Mouse (Mus musculus) heart, embryonic 12.5 days (tissue): ENCODE results near the gene Frmd4a. TPM values are rescaled to one million over a fixed set of nuclear protein-coding genes. Genes with fewer than 3 reads are reported as not detected.

Source experiments
- ATAC-seq: fragments of 200-750 bp; cut with Nextera tagmentation; 2 replicates; pipeline ENCODE4 v1.8.0; 2017; ENCODE audit warnings: moderate TSS enrichment, moderate library complexity; ENCODE audit not compliant: insufficient number of reproducible peaks, low FRiP score
- H3K27ac ChIP-seq: fragments of 300-500 bp; sonication (generic); 2 replicates; pipeline ENCODE4 v1.5.1; 2016; ENCODE audit warnings: mild to moderate bottlenecking, moderate library complexity; ENCODE audit not compliant: poor library complexity, severe bottlenecking
- H3K27me3 ChIP-seq: fragments of 300-500 bp; sonication (generic); replicated peaks from 2 replicates; pipeline ENCODE4 v1.6.1; 2016; ENCODE audit warnings: mild to moderate bottlenecking, moderate library complexity
- H3K36me3 ChIP-seq: fragments of 300-500 bp; sonication (generic); 2 replicates; pipeline ENCODE4 v1.6.1; 2016; ENCODE audit warnings: mild to moderate bottlenecking, moderate library complexity
- H3K4me1 ChIP-seq: fragments of 300-500 bp; sonication (generic); replicated peaks from 2 replicates; pipeline ENCODE4 v1.6.1; 2016; ENCODE audit warnings: mild to moderate bottlenecking
- H3K4me2 ChIP-seq: fragments of 300-500 bp; sonication (generic); 2 replicates; pipeline ENCODE4 v1.6.1; 2016; ENCODE audit warnings: mild to moderate bottlenecking, moderate library complexity
- H3K4me3 ChIP-seq: fragments of 300-500 bp; sonication (generic); 2 replicates; pipeline ENCODE4 v1.5.1; 2016; ENCODE audit warnings: mild to moderate bottlenecking
- H3K9ac ChIP-seq: fragments of 300-500 bp; sonication (generic); 2 replicates; pipeline ENCODE4 v1.6.1; 2016; ENCODE audit warnings: mild to moderate bottlenecking, moderate library complexity
- H3K9me3 ChIP-seq: fragments of 300-500 bp; sonication (generic); replicated peaks from 2 replicates; pipeline ENCODE4 v1.6.1; 2016; ENCODE audit warnings: mild to moderate bottlenecking, moderate library complexity
- WGBS: fragments of 180-500 bp; shearing (Covaris S2); methylation state at CpG from one replicate; pipeline ENCODE4 v1.1.7; 2016; 5-methylcytosine and 5-hydroxymethylcytosine counted together
- polyA plus RNA-seq: library from polyadenylated mRNA; unstranded; fragments of >200 nt; fragmentation: Nextera tagmentation; extraction: Ambion mirVana; gene quantifications from 2 replicates; pipeline ENCODE4 v1.2.1, GENCODE M21; 2016

Gene Frmd4a
- polyA plus RNA-seq, 1 experiment from 2014 or later: 23.2 TPM

DNA sequence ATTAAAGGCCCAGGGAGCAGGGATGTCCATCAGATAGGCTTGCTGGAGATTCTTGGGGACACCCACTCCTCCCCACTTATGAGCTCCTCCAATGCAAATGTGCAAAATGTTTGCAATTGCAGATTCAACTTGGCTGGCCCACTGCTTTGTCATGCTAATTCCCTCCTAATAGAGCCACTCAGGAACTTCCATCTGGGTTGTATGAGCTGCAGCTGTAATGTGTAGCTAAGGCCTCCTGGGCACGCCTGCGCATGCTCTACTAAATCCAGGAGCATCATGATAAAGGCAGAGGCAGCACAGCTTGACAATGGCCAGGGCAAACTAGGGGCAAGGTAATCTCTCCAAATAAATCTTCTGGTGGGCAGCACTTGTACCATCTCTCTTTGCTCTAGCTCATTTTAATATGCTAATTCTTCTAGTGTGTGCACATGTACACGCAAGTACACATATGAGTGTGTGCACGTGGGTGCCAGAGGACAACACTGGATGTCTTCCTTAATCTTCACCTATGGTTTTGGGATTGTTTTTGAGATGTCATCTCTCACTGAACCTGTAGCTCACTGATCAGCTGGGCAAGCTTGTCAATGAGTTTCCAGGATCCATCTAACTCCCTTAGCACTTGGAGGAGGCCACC lies 403.3 kb downstream of the Frmd4a start:
- no peak overlapping the region for H3K4me3 ChIP-seq
- H3K9ac ChIP-seq: no peak overlapping the region
- no peaks in the 10 kb centered on the region for H3K36me3 ChIP-seq
- no peak for ATAC-seq
- peaks cover 10% of the 10 kb centered on the region for H3K4me1 ChIP-seq
- WGBS: 83% methylated on average over 4 of the region's 4 CpGs
- H3K4me2 ChIP-seq: no peak overlapping the region
- no peaks in the 10 kb centered on the region for H3K9me3 ChIP-seq
- no peak overlapping the region for H3K27ac ChIP-seq
- H3K27me3 ChIP-seq: no peaks in the 10 kb centered on the region

DNA sequence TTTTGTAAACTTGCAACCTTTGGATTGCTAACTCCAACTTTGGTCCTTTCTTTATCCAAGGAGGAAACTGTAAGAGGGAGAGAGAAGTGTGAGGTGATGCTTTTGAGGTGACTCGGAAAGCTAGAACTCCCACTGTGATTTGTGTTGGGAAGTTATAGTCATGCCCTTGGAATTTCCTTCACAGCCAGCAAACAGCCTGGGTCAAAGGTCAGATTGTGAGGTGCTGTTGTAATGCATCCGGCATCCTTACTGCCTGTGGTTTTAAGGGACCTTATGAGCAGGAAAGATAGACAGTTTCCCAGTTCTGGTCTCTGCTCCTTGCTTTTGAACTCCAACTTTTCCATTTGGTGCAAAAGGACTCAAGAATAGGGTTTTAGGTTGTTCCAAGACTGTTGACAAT lies 404.2 kb downstream of the Frmd4a start:
- Histone ChIP-seq H3K4me3 (no peak overlapping the region), H3K9ac (no peak overlapping the region), H3K4me1 (peaks cover 9% of the 10 kb centered on the region; the same call in 1 of the 2 replicates), H3K9me3 (no peaks in the 10 kb centered on the region), H3K27me3 (no peaks in the 10 kb centered on the region), H3K36me3 (no peaks in the 10 kb centered on the region), H3K27ac (no peak overlapping the region), H3K4me2 (no peak overlapping the region)
- ATAC-seq: peak; percentile 63
- WGBS: 23% methylated on average over 2 of the region's 2 CpGs

DNA sequence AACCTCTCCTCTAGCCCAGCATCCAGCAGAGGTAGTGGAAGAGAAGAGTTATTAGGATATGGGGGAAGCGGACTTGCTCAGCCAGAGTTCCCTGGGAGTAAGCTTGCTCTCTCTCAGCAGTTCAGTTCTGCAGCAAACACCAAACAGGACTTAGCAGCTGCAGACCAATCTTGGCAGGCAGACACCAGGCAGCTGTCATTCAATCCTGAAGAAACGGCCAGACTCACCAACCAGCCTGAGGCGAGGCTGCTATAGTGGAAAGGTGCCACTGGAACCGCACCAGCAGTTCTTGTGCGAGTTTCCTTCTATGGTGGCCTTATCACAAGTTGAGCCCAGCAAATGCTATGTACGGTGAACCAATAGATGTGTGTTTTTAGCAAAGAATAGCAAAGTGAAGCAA lies 406.4 kb downstream of the Frmd4a start:
- Histone ChIP-seq H3K4me1 (peaks cover 14% of the 10 kb centered on the region), H3K4me3 (no peak overlapping the region), H3K9ac (no peak overlapping the region), H3K9me3 (no peaks in the 10 kb centered on the region), H3K27ac (no peak overlapping the region), H3K36me3 (no peaks in the 10 kb centered on the region), H3K27me3 (no peaks in the 10 kb centered on the region), H3K4me2 (no peak overlapping the region)
- ATAC-seq: no peak
- WGBS: 68% methylated on average over 6 of the region's 6 CpGs

DNA sequence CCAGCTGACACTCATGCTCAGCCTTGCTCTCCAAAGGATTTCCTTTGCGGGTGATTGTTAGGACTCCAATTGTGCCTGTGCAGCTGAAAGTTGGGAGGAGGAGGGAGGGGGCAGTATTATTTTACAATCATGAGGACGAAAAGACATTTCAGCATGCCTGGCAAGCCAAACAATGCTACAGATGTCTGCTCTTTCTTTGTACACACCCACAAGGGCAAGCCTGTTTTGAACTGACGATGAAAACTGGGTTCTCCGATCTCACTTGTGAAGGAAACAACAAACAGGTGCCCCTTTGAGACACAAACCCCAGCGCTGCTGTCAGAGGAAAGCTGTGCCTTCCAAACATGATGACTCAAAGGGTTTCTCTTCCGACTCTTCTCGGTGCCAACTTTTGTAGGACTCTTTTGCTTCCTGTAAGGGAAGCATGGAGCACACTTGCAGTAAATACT lies 410.9 kb downstream of the Frmd4a start:
- H3K4me1 ChIP-seq: peaks cover 33% of the 10 kb centered on the region
- no peak overlapping the region for H3K9ac ChIP-seq
- H3K27me3 ChIP-seq: no peaks in the 10 kb centered on the region
- no peak overlapping the region for H3K4me3 ChIP-seq
- no peak for ATAC-seq
- no peak overlapping the region for H3K27ac ChIP-seq
- no peak overlapping the region for H3K4me2 ChIP-seq
- WGBS: 56% methylated on average over 7 of the region's 7 CpGs
- H3K36me3 ChIP-seq: no peaks in the 10 kb centered on the region
- no peaks in the 10 kb centered on the region for H3K9me3 ChIP-seq

DNA sequence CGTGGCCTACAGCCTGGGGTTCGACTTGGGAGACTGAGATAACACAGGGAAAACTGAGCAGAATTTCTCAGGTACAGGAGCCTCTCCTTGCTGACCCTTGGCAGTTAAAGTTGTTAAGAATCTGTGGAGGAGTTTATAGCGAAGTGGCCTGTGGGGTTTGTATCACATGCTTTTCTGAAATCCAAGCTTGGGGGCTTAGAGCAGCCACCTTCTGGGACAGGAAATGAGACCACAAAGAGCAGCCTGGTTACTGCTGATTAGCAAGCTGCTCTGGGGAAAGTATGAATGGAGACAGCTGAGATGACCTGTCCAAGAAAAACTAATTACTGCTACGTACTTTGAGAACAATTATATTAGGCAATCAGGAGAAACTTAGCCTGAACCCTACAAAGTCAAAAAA lies 415.6 kb downstream of the Frmd4a start:
- Histone ChIP-seq H3K9me3 (no peaks in the 10 kb centered on the region), H3K9ac (no peak overlapping the region), H3K36me3 (no peaks in the 10 kb centered on the region; the same call in 1 of the 2 replicates), H3K27ac (peak overlapping the region; percentile 49), H3K4me1 (peaks cover 52% of the 10 kb centered on the region), H3K4me3 (no peak overlapping the region), H3K4me2 (no peak overlapping the region), H3K27me3 (no peaks in the 10 kb centered on the region)
- 29% methylated on average over 4 of the region's 4 CpGs for WGBS
- 0 out of 2 replicates have a peak, but pooled peaks have one; percentile 60 for ATAC-seq

DNA sequence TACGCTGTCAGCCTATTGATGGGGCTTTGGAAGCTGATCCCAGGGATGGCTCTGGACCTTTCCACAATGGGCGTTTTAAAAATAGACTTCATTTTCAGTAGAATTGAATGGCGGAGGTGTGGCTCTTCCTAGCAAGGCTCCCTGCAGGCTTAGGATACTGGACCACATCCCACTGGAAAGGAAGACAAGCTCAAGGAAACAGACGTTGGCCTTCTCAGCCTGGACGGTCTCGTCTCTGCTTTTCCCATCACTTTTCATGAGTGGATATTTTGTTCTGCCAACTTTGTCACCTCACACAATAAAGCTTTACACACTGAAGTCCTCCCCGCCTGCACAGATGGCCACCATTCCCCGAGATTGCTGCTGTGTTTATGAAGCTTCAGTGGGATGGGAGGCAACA lies 417.5 kb downstream of the Frmd4a start:
- no peaks in the 10 kb centered on the region for H3K27me3 ChIP-seq
- no peaks in the 10 kb centered on the region; the same call in 1 of the 2 replicates for H3K36me3 ChIP-seq
- H3K4me1 ChIP-seq: peaks cover 58% of the 10 kb centered on the region
- no peak overlapping the region for H3K4me3 ChIP-seq
- no peak overlapping the region for H3K9ac ChIP-seq
- no peaks in the 10 kb centered on the region for H3K9me3 ChIP-seq
- 70% methylated on average over 8 of the region's 8 CpGs for WGBS
- H3K27ac ChIP-seq: no peak overlapping the region
- ATAC-seq: no peak
- no peak overlapping the region for H3K4me2 ChIP-seq

DNA sequence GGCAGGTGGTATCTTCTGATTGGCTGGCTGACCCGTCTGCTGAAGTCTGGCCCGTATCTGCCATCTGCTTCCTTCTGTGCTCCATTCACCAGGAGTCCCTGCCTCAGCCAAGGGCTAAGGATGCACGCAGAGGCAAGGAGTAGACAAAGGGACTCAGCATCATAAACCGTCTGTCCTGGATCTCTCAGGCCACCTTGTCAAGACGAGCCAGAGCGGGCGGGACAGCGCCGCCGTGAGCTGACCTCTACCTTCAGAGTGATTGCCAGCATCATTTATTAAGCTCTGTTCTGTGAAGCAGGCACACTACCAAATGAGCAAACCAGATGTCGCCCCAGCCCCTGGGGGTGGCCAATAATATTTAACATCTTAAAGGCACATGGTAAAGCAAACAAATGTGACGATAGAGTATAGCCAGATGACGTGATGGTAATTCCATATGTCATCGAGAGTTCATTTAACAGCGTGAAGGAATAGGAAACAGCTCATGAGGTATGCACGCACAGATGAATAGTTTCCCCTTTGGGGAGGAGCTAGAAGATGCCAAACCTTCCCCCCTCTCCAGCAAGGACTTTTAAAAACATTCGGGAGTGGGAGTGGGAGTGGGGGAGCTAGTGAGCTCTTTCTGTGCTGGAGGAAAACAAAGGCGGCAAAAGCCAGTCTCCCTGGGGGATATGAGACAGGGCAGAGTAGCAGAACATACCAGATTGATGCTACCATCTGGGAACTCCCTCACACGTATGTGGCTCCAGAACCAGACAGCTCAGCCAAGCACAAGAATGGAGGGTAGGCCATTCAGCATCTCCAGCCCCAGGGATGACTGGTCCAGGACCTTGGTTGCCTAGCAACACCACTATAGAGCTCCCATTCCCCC lies 419.1 kb downstream of the Frmd4a start:
- WGBS: 68% methylated on average over 19 of the region's 19 CpGs
- Histone ChIP-seq H3K4me1 (peaks cover 66% of the 10 kb centered on the region), H3K9me3 (no peaks in the 10 kb centered on the region), H3K4me3 (no peak overlapping the region), H3K9ac (no peak overlapping the region), H3K36me3 (no peaks in the 10 kb centered on the region; the same call in 1 of the 2 replicates), H3K27me3 (no peaks in the 10 kb centered on the region), H3K27ac (no peak overlapping the region), H3K4me2 (no peak overlapping the region)
- ATAC-seq: no peak

DNA sequence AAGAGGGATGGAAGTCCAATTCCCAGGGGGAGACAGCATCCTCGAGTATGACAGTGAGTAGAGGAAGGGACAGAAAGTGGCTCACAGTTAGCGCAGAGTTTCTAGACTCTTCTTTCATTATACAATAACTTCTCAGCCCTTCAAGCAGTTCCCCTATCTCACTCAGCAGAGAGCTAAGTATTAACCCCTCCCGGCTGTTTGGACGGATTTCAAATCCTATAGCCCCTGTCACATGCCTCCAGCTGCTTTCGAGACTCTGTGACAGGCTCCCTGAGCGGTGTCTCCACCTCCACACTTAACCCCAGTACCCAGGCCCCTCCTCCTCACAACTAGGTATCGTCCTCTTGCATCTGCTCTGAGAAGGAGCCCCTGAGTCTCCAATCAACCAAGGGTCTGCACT lies 421.2 kb downstream of the Frmd4a start:
- no peaks in the 10 kb centered on the region; the same call in 1 of the 2 replicates for H3K36me3 ChIP-seq
- H3K9me3 ChIP-seq: no peaks in the 10 kb centered on the region
- peaks cover 48% of the 10 kb centered on the region for H3K4me1 ChIP-seq
- no peak overlapping the region for H3K9ac ChIP-seq
- 43% methylated on average over 7 of the region's 7 CpGs for WGBS
- H3K27ac ChIP-seq: no peak overlapping the region
- no peak overlapping the region for H3K4me2 ChIP-seq
- H3K4me3 ChIP-seq: no peak overlapping the region
- ATAC-seq: no peak
- H3K27me3 ChIP-seq: no peaks in the 10 kb centered on the region

DNA sequence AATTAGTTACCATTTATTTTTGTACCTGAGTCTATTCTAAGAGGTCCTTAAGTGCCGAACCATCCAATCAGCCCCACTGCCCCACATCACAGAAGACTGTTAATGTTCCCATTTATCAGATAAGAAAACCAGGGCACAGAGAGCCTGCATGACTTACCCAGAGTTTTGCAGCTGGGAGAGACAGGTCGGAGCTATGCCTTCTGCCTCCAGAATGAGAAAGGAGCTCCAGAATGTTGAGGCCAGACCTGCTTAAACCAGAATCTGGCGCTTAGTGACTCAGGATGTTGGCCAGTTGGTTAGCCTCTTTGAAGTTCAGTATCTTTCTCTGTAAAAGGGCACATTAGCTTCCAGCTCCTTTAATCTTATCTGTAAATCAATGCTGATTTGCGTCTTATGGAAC lies 422.4 kb downstream of the Frmd4a start:
- no peak overlapping the region for H3K27ac ChIP-seq
- H3K4me1 ChIP-seq: peaks cover 42% of the 10 kb centered on the region
- no peaks in the 10 kb centered on the region for H3K9me3 ChIP-seq
- 64% methylated on average over 4 of the region's 4 CpGs for WGBS
- H3K4me3 ChIP-seq: no peak overlapping the region
- no peaks in the 10 kb centered on the region; the same call in 1 of the 2 replicates for H3K36me3 ChIP-seq
- H3K4me2 ChIP-seq: no peak overlapping the region
- H3K27me3 ChIP-seq: no peaks in the 10 kb centered on the region
- no peak for ATAC-seq
- no peak overlapping the region for H3K9ac ChIP-seq

DNA sequence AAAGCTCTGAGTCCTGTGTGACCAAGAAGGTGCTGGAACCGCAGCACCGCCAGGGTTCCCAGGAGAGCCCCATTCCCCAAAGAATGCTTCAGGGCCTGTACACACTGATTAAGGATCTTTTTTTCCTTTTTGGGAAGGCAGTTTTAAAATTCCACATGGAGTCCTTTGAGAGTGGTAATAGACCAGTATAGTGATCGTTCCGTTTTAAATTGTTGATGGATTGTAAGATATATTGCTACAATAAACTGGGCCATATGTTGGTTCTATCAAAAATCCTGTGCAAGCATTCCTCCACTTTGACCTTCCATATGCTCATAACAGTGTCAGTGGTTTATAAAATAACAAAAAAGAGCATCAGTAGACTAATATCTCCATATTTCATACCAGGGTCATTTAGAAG lies 424.3 kb downstream of the Frmd4a start:
- peaks cover 47% of the 10 kb centered on the region for H3K4me1 ChIP-seq
- H3K4me2 ChIP-seq: no peak overlapping the region
- WGBS: 92% methylated on average over 4 of the region's 4 CpGs
- no peak overlapping the region for H3K9ac ChIP-seq
- H3K4me3 ChIP-seq: no peak overlapping the region
- no peaks in the 10 kb centered on the region for H3K9me3 ChIP-seq
- no peaks in the 10 kb centered on the region for H3K27me3 ChIP-seq
- no peaks in the 10 kb centered on the region for H3K36me3 ChIP-seq
- H3K27ac ChIP-seq: no peak overlapping the region
- ATAC-seq: no peak

DNA sequence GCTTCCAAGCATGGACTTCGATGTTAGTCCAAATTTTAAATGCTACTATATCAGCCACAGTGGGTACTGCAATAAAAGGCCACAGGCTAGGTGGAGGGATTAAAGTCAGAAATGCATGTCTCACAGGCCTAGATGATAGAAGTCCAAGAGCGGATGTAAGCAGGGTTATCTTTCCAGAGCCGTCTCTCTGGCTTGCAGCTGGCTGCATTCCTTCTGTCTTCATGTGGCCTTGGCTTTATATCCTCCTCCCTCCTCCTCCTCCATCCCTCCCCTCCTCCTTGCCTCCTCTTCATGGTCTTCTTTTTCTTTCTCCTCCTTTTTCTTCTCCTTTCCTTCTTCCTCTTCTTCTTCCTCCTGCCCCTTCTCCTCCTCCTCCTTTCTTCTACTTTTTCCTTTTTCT lies 427.2 kb downstream of the Frmd4a start:
- 63% methylated on average over 3 of the region's 3 CpGs for WGBS
- ATAC-seq: no peak
- H3K9me3 ChIP-seq: no peaks in the 10 kb centered on the region
- no peaks in the 10 kb centered on the region for H3K36me3 ChIP-seq
- H3K4me1 ChIP-seq: peaks cover 63% of the 10 kb centered on the region
- no peak overlapping the region for H3K27ac ChIP-seq
- no peak overlapping the region for H3K4me2 ChIP-seq
- no peaks in the 10 kb centered on the region for H3K27me3 ChIP-seq
- no peak overlapping the region for H3K4me3 ChIP-seq
- no peak overlapping the region for H3K9ac ChIP-seq
